Mouse (Mus musculus) frontal cortex, adult (tissue): ENCODE measurements around the gene Runx3.

Experiments
- ATAC-seq: cut with Nextera tagmentation; 2 replicates; pipeline ENCODE4 v1.9.2; 2017; ENCODE audit warnings: mild to moderate bottlenecking, moderate library complexity, mixed read lengths; ENCODE audit not compliant: low TSS enrichment

Runx3 gene

GRCm38 (mm10) chr4:135114301-135114700 is 6.2 kb upstream of the Runx3 start:
- ATAC-seq, result no peak

- ATAC-seq, result no peak
These were observed 4.9 kb upstream of the Runx3 start for GRCm38 (mm10) chr4:135115426-135116170.

- ATAC-seq, result no peak
These were observed 4.1 kb upstream of the Runx3 start for GRCm38 (mm10) chr4:135116391-135116790.

- ATAC-seq, result no peak
These were observed 2.6 kb upstream of the Runx3 start for GRCm38 (mm10) chr4:135117846-135118245.

GRCm38 (mm10) chr4:135118855-135119474 is 1.5 kb upstream of the Runx3 start:
- no peak for ATAC-seq

GRCm38 (mm10) chr4:135123721-135124120 is 3.3 kb downstream of the Runx3 start:
- no peak for ATAC-seq

- ATAC-seq, result no peak
These were observed 4.3 kb downstream of the Runx3 start for GRCm38 (mm10) chr4:135124732-135125131.

- ATAC-seq, result no peak
These were observed 4.7 kb downstream of the Runx3 start for GRCm38 (mm10) chr4:135125152-135125551.

GRCm38 (mm10) chr4:135126385-135126784 is 5.9 kb downstream of the Runx3 start:
- ATAC-seq, result no peak

GRCm38 (mm10) chr4:135128841-135129520 is 8.5 kb downstream of the Runx3 start:
- peak; percentile 38; the same call in 1 of the 2 replicates for ATAC-seq

- no peak for ATAC-seq
These were observed 9.7 kb downstream of the Runx3 start for GRCm38 (mm10) chr4:135130156-135130555.

GRCm38 (mm10) chr4:135131145-135131544 is 10.7 kb downstream of the Runx3 start:
- no peak for ATAC-seq

GRCm38 (mm10) chr4:135132797-135133196 is 12.3 kb downstream of the Runx3 start:
- no peak for ATAC-seq

- ATAC-seq, result no peak
These were observed 13.3 kb downstream of the Runx3 start for GRCm38 (mm10) chr4:135133711-135134110.

GRCm38 (mm10) chr4:135135331-135135730 is 14.9 kb downstream of the Runx3 start:
- ATAC-seq, result no peak

- no peak for ATAC-seq
These were observed 15.8 kb downstream of the Runx3 start for GRCm38 (mm10) chr4:135136202-135136601.

GRCm38 (mm10) chr4:135136612-135137011 is 16.2 kb downstream of the Runx3 start:
- ATAC-seq, result no peak

- ATAC-seq, result no peak
These were observed 20.4 kb downstream of the Runx3 start for GRCm38 (mm10) chr4:135140647-135141515.

- no peak for ATAC-seq
These were observed 21.3 kb downstream of the Runx3 start for GRCm38 (mm10) chr4:135141720-135142119.

- ATAC-seq, result no peak
These were observed 26.3 kb downstream of the Runx3 start for GRCm38 (mm10) chr4:135146734-135147133.

- no peak for ATAC-seq
These were observed 28.2 kb downstream of the Runx3 start for GRCm38 (mm10) chr4:135148660-135149059.
